Mouse (Mus musculus) liver, adult 2 months (tissue): ENCODE data around the gene Wdhd1.

Source experiments
- CTCF ChIP-seq: fragments of 200-500 bp; IDR thresholded peaks from 2 replicates; pipeline ENCODE4 v1.5.1; 2011; ENCODE audit warnings: low read depth, low read length, control low read depth
- POLR2A ChIP-seq: fragments of 200-500 bp; IDR thresholded peaks from 2 replicates; pipeline ENCODE4 v1.6.1; 2011; ENCODE audit warnings: low read length, control low read depth; ENCODE audit not compliant: insufficient read depth; ENCODE audit errors: extremely low read depth

- TF ChIP-seq CTCF = no peak
- TF ChIP-seq POLR2A = no peak
These were observed 7.0 kb downstream of the Wdhd1 start for GRCm38 (mm10) chr14:47269706-47270105.
